Mouse (Mus musculus) ovary, adult 2 months (tissue): ENCODE measurements around the gene Fam205a2. TPM values are rescaled to one million over a fixed set of nuclear protein-coding genes. Genes with fewer than 3 reads are reported as not detected.

Source experiments
- polyA plus RNA-seq: library from polyadenylated mRNA; depleted of rRNA; stranded (reverse); fragments of >200 nt; gene quantifications from 2 replicates; pipeline ENCODE4 v1.2.3, GENCODE M21; 2012; rRNA removed

The Fam205a2 gene
- not detected in 2 replicates for polyA plus RNA-seq

GRCm38 (mm10) chr4:42528075-42528474 lies at the start of gene Fam205a2:
Gene Fam205a2 (minus strand): TSS chr4:42528175.

Other genes with a start within 250 kb of the Fam205a2 start
- not detected in 2 replicates for gene Gm21953, start 233.9 kb downstream of the Fam205a2 start, polyA plus RNA-seq
- gene Fam205a3, start 209.8 kb downstream of the Fam205a2 start, polyA plus RNA-seq, result not detected in 2 replicates
- not detected in 2 replicates for gene Gm21586, start 88.8 kb downstream of the Fam205a2 start, polyA plus RNA-seq
- gene Gm2163, start 61.4 kb downstream of the Fam205a2 start, polyA plus RNA-seq, result 0.12 and 0.13 TPM in 2 replicates
- not detected in 2 replicates for gene Gm10591, start 84.0 kb upstream of the Fam205a2 start, polyA plus RNA-seq
- gene Gm2564, start 101.5 kb upstream of the Fam205a2 start, polyA plus RNA-seq, result 1.9 TPM in 2 replicates
- not detected in 2 replicates for gene Ccl27b, start 127.1 kb upstream of the Fam205a2 start, polyA plus RNA-seq
- 0.64 and 0.77 TPM in 2 replicates for gene Il11ra2, start 133.7 kb upstream of the Fam205a2 start, polyA plus RNA-seq
- not detected in 2 replicates for gene 4930578G10Rik, start 207.4 kb upstream of the Fam205a2 start, polyA plus RNA-seq
- gene Ccl19, start 228.4 kb upstream of the Fam205a2 start, polyA plus RNA-seq, result 3.7 and 5.9 TPM in 2 replicates
- 130 and 161 TPM in 2 replicates for gene Ccl21a, start 245.8 kb upstream of the Fam205a2 start, polyA plus RNA-seq